1 mouse cellular context compared by ENCODE assay signal in genomic region chr6:51505671-51506070, GRCm38 (mm10).
TF ChIP-seq lines count a peak whose summit lies in the region.

No protein-coding gene starts in this region.

TF ChIP-seq in MEL, 35 proteins besides CTCF, POLR2A, EP300 and RAD21:
- TF ChIP-seq KAT2A (conservative IDR thresholded peaks at IDR 0.05; ENCODE audit: low read depth, low read length), result no peak
- peak; percentile 44; the same call in 1 of the 2 replicates for TF ChIP-seq GATA1 (IDR thresholded peaks at IDR 0.05; ENCODE audit: low read depth, low read length)
